Mouse (Mus musculus): ENCODE data around the gene Sdhb. TPM values are rescaled to one million over a fixed set of nuclear protein-coding genes. Genes with fewer than 3 reads are reported as not detected.
A peak's percentile ranks its signal among the peaks of the same experiment; 100 is the strongest.

The Sdhb gene
- polyA plus RNA-seq, 1 experiment from 2014 or later, result 296 TPM

GRCm38 (mm10) chr4:140992215-140992614, 31.2 kb downstream of the Sdhb start:
- H3K27me3 ChIP-seq, result no peaks in the 10 kb centered on the region
- POLR2A ChIA-PET, result no interaction called here
- CTCF ChIA-PET, result no interaction called here
- TF ChIP-seq CTCF (IDR thresholded peaks at IDR 0.05), result no peak
- ATAC-seq (no peak), DNase-seq (ENCODE audit: low read depth, low spot score) (no peak)
- in situ Hi-C loops (cut with MboI; ENCODE audit: low pct_unique_long_range_greater_than_20kb), result no loop called here

- ATAC-seq (no peak), DNase-seq (ENCODE audit: low read depth, low spot score) (no peak)
- POLR2A ChIA-PET, result no interaction called here
- in situ Hi-C loops (cut with MboI; ENCODE audit: low pct_unique_long_range_greater_than_20kb), result no loop called here
- CTCF ChIA-PET, result interaction anchor here (1.7 kb wide), 1 partner anchor 38 kb away, joined by 5 read pairs; no protein-coding TSS in a partner anchor
- TF ChIP-seq CTCF (IDR thresholded peaks at IDR 0.05), result no peak
- H3K27me3 ChIP-seq, result no peaks in the 10 kb centered on the region
Measured at GRCm38 (mm10) chr4:140993846-140994245, 32.8 kb downstream of the Sdhb start.

- POLR2A ChIA-PET, result no interaction called here
- CTCF ChIA-PET, result no interaction called here
- no peak for ATAC-seq
- H3K27me3 ChIP-seq, result no peaks in the 10 kb centered on the region
- no peak for TF ChIP-seq CTCF (IDR thresholded peaks at IDR 0.05)
- in situ Hi-C loops (cut with MboI; ENCODE audit: low pct_unique_long_range_greater_than_20kb), result no loop called here
- DNase-seq (ENCODE audit: low read depth, low spot score), result no peak
Measured at GRCm38 (mm10) chr4:140995811-140996210, 34.8 kb downstream of the Sdhb start.

- no peaks in the 10 kb centered on the region for H3K27me3 ChIP-seq
- DNase-seq (ENCODE audit: low read depth, low spot score) (no peak), ATAC-seq (no peak)
- in situ Hi-C loops (cut with MboI; ENCODE audit: low pct_unique_long_range_greater_than_20kb), result no loop called here
- POLR2A ChIA-PET, result no interaction called here
- TF ChIP-seq CTCF (IDR thresholded peaks at IDR 0.05), result no peak
- CTCF ChIA-PET, result no interaction called here
Measured at GRCm38 (mm10) chr4:140996812-140997211, 35.8 kb downstream of the Sdhb start.

GRCm38 (mm10) chr4:141005983-141006382, 45.0 kb downstream of the Sdhb start:
- DNase-seq (ENCODE audit: low read depth, low spot score) (no peak), ATAC-seq (no peak)
- in situ Hi-C loops (cut with MboI; ENCODE audit: low pct_unique_long_range_greater_than_20kb), result no loop called here
- no peaks in the 10 kb centered on the region for H3K27me3 ChIP-seq
- ChIA-PET CTCF (no interaction called here), POLR2A (no interaction called here)
- no peak for TF ChIP-seq CTCF (IDR thresholded peaks at IDR 0.05)

GRCm38 (mm10) chr4:141008028-141008427, 47.0 kb downstream of the Sdhb start:
- ChIA-PET CTCF (interaction anchor here (1.0 kb wide), 1 partner anchor 10 kb away, joined by 3 read pairs; no protein-coding TSS in a partner anchor), POLR2A (no interaction called here)
- DNase-seq (ENCODE audit: low read depth, low spot score) (no peak), ATAC-seq (peak; percentile 28)
- H3K27me3 ChIP-seq, result no peaks in the 10 kb centered on the region
- TF ChIP-seq CTCF (IDR thresholded peaks at IDR 0.05), result no peak
- in situ Hi-C loops (cut with MboI; ENCODE audit: low pct_unique_long_range_greater_than_20kb), result no loop called here

GRCm38 (mm10) chr4:141010118-141010517, 49.1 kb downstream of the Sdhb start, which contains the start of gene Mfap2:
TSS of gene Mfap2 (plus strand) at chr4:141010418.
- TF ChIP-seq CTCF (IDR thresholded peaks at IDR 0.05), result no peak
- POLR2A ChIA-PET, result no interaction called here
- no peak for ATAC-seq
- DNase-seq (ENCODE audit: low read depth, low spot score), result no peak
- CTCF ChIA-PET, result no interaction called here
- in situ Hi-C loops (cut with MboI; ENCODE audit: low pct_unique_long_range_greater_than_20kb), result no loop called here
- H3K27me3 ChIP-seq, result no peaks in the 10 kb centered on the region

- no peak for DNase-seq (ENCODE audit: low read depth, low spot score)
Measured at GRCm38 (mm10) chr4:141010526-141010925, 49.5 kb downstream of the Sdhb start.

GRCm38 (mm10) chr4:141010941-141011429, 50.0 kb downstream of the Sdhb start:
- ATAC-seq (no peak), DNase-seq (ENCODE audit: low read depth, low spot score) (no peak)
- H3K27me3 ChIP-seq, result no peaks in the 10 kb centered on the region
- in situ Hi-C loops (cut with MboI; ENCODE audit: low pct_unique_long_range_greater_than_20kb), result no loop called here
- no peak for TF ChIP-seq CTCF (IDR thresholded peaks at IDR 0.05)
- CTCF ChIA-PET, result no interaction called here
- POLR2A ChIA-PET, result interaction anchor here (0.6 kb wide), 1 partner anchor 26 kb away, joined by 3 read pairs; no protein-coding TSS in a partner anchor

More at GRCm38 (mm10) chr4:141010526-141010925, 49.5 kb downstream of the Sdhb start:
- ChIA-PET CTCF (no interaction called here), POLR2A (no interaction called here)
- TF ChIP-seq CTCF (IDR thresholded peaks at IDR 0.05), result no peak
- in situ Hi-C loops (cut with MboI; ENCODE audit: low pct_unique_long_range_greater_than_20kb), result no loop called here
- no peaks in the 10 kb centered on the region for H3K27me3 ChIP-seq
- ATAC-seq, result no peak

- no peak for ATAC-seq
- in situ Hi-C loops (cut with MboI; ENCODE audit: low pct_unique_long_range_greater_than_20kb), result no loop called here
- TF ChIP-seq CTCF (IDR thresholded peaks at IDR 0.05), result no peak
- DNase-seq (ENCODE audit: low read depth, low spot score), result no peak
- no peaks in the 10 kb centered on the region for H3K27me3 ChIP-seq
- POLR2A ChIA-PET, result interaction anchor here (0.6 kb wide), 1 partner anchor 26 kb away, joined by 3 read pairs; no protein-coding TSS in a partner anchor
- CTCF ChIA-PET, result no interaction called here
Measured at GRCm38 (mm10) chr4:141011556-141012328, 50.7 kb downstream of the Sdhb start.

GRCm38 (mm10) chr4:141012558-141012957, 51.6 kb downstream of the Sdhb start:
- TF ChIP-seq CTCF (IDR thresholded peaks at IDR 0.05), result no peak
- ChIA-PET POLR2A (interaction anchor here (0.9 to 1.0 kb wide), 2 partner anchors 9 to 29 kb away, joined by 3 to 5 read pairs; no protein-coding TSS in a partner anchor), CTCF (interaction anchor here (1.2 kb wide), 2 partner anchors 19 to 32 kb away, joined by 3 read pairs; no protein-coding TSS in a partner anchor)
- no peak for ATAC-seq
- H3K27me3 ChIP-seq, result no peaks in the 10 kb centered on the region
- DNase-seq (ENCODE audit: low read depth, low spot score), result no peak
- in situ Hi-C loops (cut with MboI; ENCODE audit: low pct_unique_long_range_greater_than_20kb), result no loop called here
